Mouse (Mus musculus): ENCODE measurements around the gene Cux2.

DNA sequence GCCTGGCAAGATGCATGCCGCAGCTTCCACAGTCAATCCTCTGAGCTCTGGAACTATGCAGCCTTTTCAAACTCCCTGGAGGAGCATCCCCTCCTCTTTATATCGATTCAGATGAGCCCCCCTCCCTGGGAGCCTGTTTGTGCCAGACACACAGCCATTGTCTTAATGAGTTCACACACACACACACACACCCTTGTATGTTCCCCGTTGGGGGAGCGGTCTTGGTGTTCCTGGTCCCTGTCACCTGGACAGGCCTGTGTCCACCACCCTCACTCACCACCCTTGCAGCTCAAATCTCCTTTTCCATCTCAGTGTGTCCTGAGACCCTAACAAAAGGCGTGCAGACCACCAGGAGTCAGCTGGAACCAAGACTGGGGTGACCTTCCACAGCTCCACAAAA, 2.1 kb downstream of the Cux2 start:
- TF ChIP-seq POLR2A (IDR thresholded peaks at IDR 0.05; ENCODE audit: low read depth, low read length) (no peak), CTCF (conservative IDR thresholded peaks at IDR 0.05; ENCODE audit: insufficient read depth, insufficient read length, low read depth, low read length) (no peak)
